Mouse (Mus musculus) CH12.LX (cell line): ENCODE measurements around the gene Vmn1r199.

Source experiments
- BHLHE40 ChIP-seq: IDR thresholded peaks from 2 replicates; pipeline ENCODE4 v1.6.1; 2011; ENCODE audit warnings: mild to moderate bottlenecking, low read depth, low read length, improper control_type of control experiment
- CTCF ChIP-seq, 2 experiments: IDR thresholded peaks in 1 of 2; conservative IDR thresholded peaks in 1 of 2; 2 replicates each; pipeline ENCODE4 v1.5.1; 2011 to 2012; ENCODE audit warnings: low read depth in 2 of 2, low read length in 2 of 2, improper control_type of control experiment in 1 of 2, inconsistent platforms in 1 of 2, mild to moderate bottlenecking in 1 of 2, moderate library complexity in 1 of 2
- ELF1 ChIP-seq: IDR thresholded peaks from 2 replicates; pipeline ENCODE4 v1.6.1; 2014; ENCODE audit warnings: low read depth, mild to moderate bottlenecking, inconsistent platforms, low read length, improper control_type of control experiment
- JUND ChIP-seq: conservative IDR thresholded peaks from 2 replicates; pipeline ENCODE4 v1.6.1; 2011; ENCODE audit warnings: low read depth, low read length, improper control_type of control experiment
- MAFK ChIP-seq: IDR thresholded peaks from 2 replicates; pipeline ENCODE4 v1.6.1; 2011; ENCODE audit warnings: low read length, improper control_type of control experiment; ENCODE audit not compliant: insufficient replicate concordance
- MAX ChIP-seq: IDR thresholded peaks from 2 replicates; pipeline ENCODE4 v1.6.1; 2011; ENCODE audit warnings: low read length, improper control_type of control experiment
- PAX5 ChIP-seq: IDR thresholded peaks from 2 replicates; pipeline ENCODE4 v1.6.1; 2012; ENCODE audit warnings: low read length, inconsistent platforms, mixed read lengths
- POLR2A ChIP-seq: IDR thresholded peaks from 2 replicates; pipeline ENCODE4 v1.6.1; 2011; ENCODE audit warnings: low read depth, mild to moderate bottlenecking, improper control_type of control experiment, low read length
- SIN3A ChIP-seq: IDR thresholded peaks from 2 replicates; pipeline ENCODE4 v1.6.1; 2012; ENCODE audit warnings: low read length, improper control_type of control experiment, inconsistent platforms
- TCF12 ChIP-seq: IDR thresholded peaks from 2 replicates; pipeline ENCODE4 v1.6.1; 2014; ENCODE audit warnings: low read depth, mild to moderate bottlenecking, inconsistent platforms, low read length, improper control_type of control experiment
- USF1 ChIP-seq: IDR thresholded peaks from 2 replicates; pipeline ENCODE4 v1.6.1; 2014; ENCODE audit warnings: low read depth, mild to moderate bottlenecking, inconsistent platforms, low read length, improper control_type of control experiment
- USF2 ChIP-seq: conservative IDR thresholded peaks from 2 replicates; pipeline ENCODE4 v1.6.1; 2011; ENCODE audit warnings: low read depth, low read length, improper control_type of control experiment
- ZMIZ1 ChIP-seq: IDR thresholded peaks from 2 replicates; pipeline ENCODE4 v1.6.1; 2012; ENCODE audit warnings: low read depth, mild to moderate bottlenecking, inconsistent platforms, low read length, improper control_type of control experiment
- ZNF384 ChIP-seq: IDR thresholded peaks from 2 replicates; pipeline ENCODE4 v1.6.1; 2012; ENCODE audit warnings: low read depth, low read length, improper control_type of control experiment, inconsistent platforms

DNA sequence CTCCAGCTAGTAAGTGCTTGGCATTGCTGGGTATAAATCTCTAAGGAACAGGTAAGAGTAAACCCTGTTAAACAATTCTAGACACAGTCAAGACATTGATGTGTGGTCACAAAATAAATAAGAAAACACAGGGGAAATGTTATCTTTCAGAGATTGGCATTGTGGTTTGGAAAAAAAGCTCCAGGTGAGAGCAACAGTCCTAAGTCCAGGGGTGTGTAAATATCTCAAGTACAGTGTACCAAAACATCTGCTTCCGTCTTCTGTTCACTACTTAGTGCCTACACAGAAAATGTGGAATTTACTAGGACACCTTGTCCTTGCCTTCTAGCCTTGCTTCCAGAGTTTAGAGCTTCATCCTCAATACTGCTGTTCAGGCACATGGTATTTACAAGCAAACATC lies 7.4 kb downstream of the Vmn1r199 start:
- TF ChIP-seq CTCF (conservative IDR thresholded peaks at IDR 0.05 in 1 of 2, IDR thresholded peaks at IDR 0.05 in 1 of 2; ENCODE audit: low read depth in 2 of 2, low read length in 2 of 2) (no peak), USF1 (no peak), PAX5 (no peak), TCF12 (no peak), JUND (no peak), MAFK (no peak), POLR2A (no peak), BHLHE40 (no peak), SIN3A (no peak), ELF1 (no peak), ZMIZ1 (no peak), ZNF384 (no peak), USF2 (no peak), MAX (no peak)
